Mouse (Mus musculus) left cerebral cortex, postnatal 10 days (tissue): ENCODE data around the gene Eif2b3. TPM values are rescaled to one million over a fixed set of nuclear protein-coding genes. Genes with fewer than 3 reads are reported as not detected.

Experiments
- DNase-seq, 2 experiments: peaks; one replicate each; pipeline ENCODE4 v3.0.0; 2021 to 2022; ENCODE audit warnings: low spot score in 2 of 2, mixed read lengths in 1 of 2; ENCODE audit errors: extremely low spot score in 1 of 2
- intact Hi-C: fragments of 180-260 bp; cut with DNase I; formaldehyde crosslinking; loops from one replicate; pipeline ENCODE4 v1.15.1; 2025
- total RNA-seq, 2 experiments: library from RNA; stranded (reverse); gene quantifications; 2 replicates each; pipeline ENCODE4 v1.2.3; 2021

The Eif2b3 gene
- total RNA-seq, 2 experiments from 2014 or later = 25.5 to 26.9 TPM

- no peak for DNase-seq
- intact Hi-C loops = no loop called here
Measured at GRCm38 (mm10) chr4:117110985-117111384, 91.8 kb downstream of the Eif2b3 start.

GRCm38 (mm10) chr4:117113237-117113636 is 94.0 kb downstream of the Eif2b3 start:
- no peak for DNase-seq
- intact Hi-C loops = no loop called here

- no peak for DNase-seq
- intact Hi-C loops = no loop called here
Measured at GRCm38 (mm10) chr4:117115592-117115991, 96.4 kb downstream of the Eif2b3 start.

GRCm38 (mm10) chr4:117117931-117118330 is 98.7 kb downstream of the Eif2b3 start:
- DNase-seq = no peak
- intact Hi-C loops = no loop called here

GRCm38 (mm10) chr4:117119636-117120035 is 100.4 kb downstream of the Eif2b3 start:
- DNase-seq = no peak
- intact Hi-C loops = no loop called here

- DNase-seq = no peak
- intact Hi-C loops = no loop called here
Measured at GRCm38 (mm10) chr4:117120052-117120444, 100.8 kb downstream of the Eif2b3 start.

GRCm38 (mm10) chr4:117120445-117121414 is 101.5 kb downstream of the Eif2b3 start:
- intact Hi-C loops = no loop called here
- peak; percentile 95 to 96 for DNase-seq

- no peak for DNase-seq
- intact Hi-C loops = no loop called here
Measured at GRCm38 (mm10) chr4:117122209-117122608, 103.0 kb downstream of the Eif2b3 start.

GRCm38 (mm10) chr4:117123546-117124217 is 104.5 kb downstream of the Eif2b3 start:
- DNase-seq = no peak
- intact Hi-C loops = no loop called here

GRCm38 (mm10) chr4:117124218-117124517 is 105.0 kb downstream of the Eif2b3 start:
- no peak for DNase-seq
- intact Hi-C loops = no loop called here

GRCm38 (mm10) chr4:117124518-117125347 is 105.5 kb downstream of the Eif2b3 start:
- intact Hi-C loops = no loop called here

GRCm38 (mm10) chr4:117125348-117125909 is 106.2 kb downstream of the Eif2b3 start, which contains the start of gene Btbd19:
Gene Btbd19, minus strand, starts transcription at chr4:117125725.
- intact Hi-C loops = no loop called here
- peak; percentile 76 to 88 for DNase-seq

More at GRCm38 (mm10) chr4:117124518-117125347, 105.5 kb downstream of the Eif2b3 start:
- peak in 1 of 2 experiments; percentile 73 for DNase-seq

- DNase-seq = peak in 1 of 2 experiments; percentile 87
- intact Hi-C loops = no loop called here
Measured at GRCm38 (mm10) chr4:117125910-117126674, 106.9 kb downstream of the Eif2b3 start.

GRCm38 (mm10) chr4:117126675-117127290 is 107.6 kb downstream of the Eif2b3 start, which contains the start of gene Tctex1d4:
Gene Tctex1d4, plus strand, starts transcription at chr4:117126794.
- DNase-seq = no peak
- intact Hi-C loops = no loop called here

GRCm38 (mm10) chr4:117127991-117128686 is 108.9 kb downstream of the Eif2b3 start:
- intact Hi-C loops = no loop called here
- no peak for DNase-seq

- DNase-seq = no peak
- intact Hi-C loops = loop anchor here (10.0 kb wide), 1 partner anchor 306 kb away; the partner anchor contains the start of gene Hpdl
Measured at GRCm38 (mm10) chr4:117130790-117131189, 111.6 kb downstream of the Eif2b3 start.

- intact Hi-C loops = loop anchor here (10.0 kb wide), 1 partner anchor 306 kb away; the partner anchor contains the start of gene Hpdl
Measured at GRCm38 (mm10) chr4:117131198-117131597, 112.0 kb downstream of the Eif2b3 start.

More at GRCm38 (mm10) chr4:117131198-117131597, 112.0 kb downstream of the Eif2b3 start:
- no peak for DNase-seq
